Mouse (Mus musculus): ENCODE measurements around the gene Fam135a. TPM values are rescaled to one million over a fixed set of nuclear protein-coding genes. Genes with fewer than 3 reads are reported as not detected.
A peak's percentile ranks its signal among the peaks of the same experiment; 100 is the strongest.
"Not testable (repeated sequence)": the region's sequence is repeated elsewhere in the genome, so short reads cannot be mapped to it uniquely, and the experiment has no call there.

The Fam135a gene
- polyA plus RNA-seq, 1 experiment from 2014 or later, result 25.2 TPM

- H3K9me3 ChIP-seq (replicated peaks; ENCODE audit: control insufficient read depth, low read length), result no peaks in the 10 kb centered on the region
- H3K36me3 ChIP-seq (ENCODE audit: control insufficient read depth, insufficient read depth, low read length), result peaks cover 12% of the 10 kb centered on the region
- no peak overlapping the region for H3K27ac ChIP-seq (ENCODE audit: low read depth, low read length)
- no peak overlapping the region for H3K4me3 ChIP-seq (ENCODE audit: low read depth, low read length)
- H3K27me3 ChIP-seq (ENCODE audit: control insufficient read depth, insufficient read depth, low read length), result no peaks in the 10 kb centered on the region
- 92% methylated on average over 7 of the region's 7 CpGs for WGBS (ENCODE audit: insufficient replicate concordance)
- ATAC-seq (replicated peaks; ENCODE audit: insufficient number of reproducible peaks, low FRiP score, low TSS enrichment), result no peak
- H3K9ac ChIP-seq (ENCODE audit: low read depth, low read length), result no peak overlapping the region
- H3K4me1 ChIP-seq (ENCODE audit: control insufficient read depth, insufficient read depth, low read length), result no peaks in the 10 kb centered on the region
- no peak overlapping the region for H3K4me2 ChIP-seq
These were observed 101.3 kb downstream of the Fam135a start for GRCm38 (mm10) chr1:23998866-23999265.

GRCm38 (mm10) chr1:23998120-23998810 lies 101.9 kb downstream of the Fam135a start:
- Histone ChIP-seq H3K9me3 (replicated peaks; ENCODE audit: control insufficient read depth, low read length) (no peaks in the 10 kb centered on the region), H3K36me3 (ENCODE audit: control insufficient read depth, insufficient read depth, low read length) (peaks cover 12% of the 10 kb centered on the region), H3K4me2 (no peak overlapping the region), H3K4me3 (ENCODE audit: low read depth, low read length) (no peak overlapping the region), H3K4me1 (ENCODE audit: control insufficient read depth, insufficient read depth, low read length) (no peaks in the 10 kb centered on the region), H3K27me3 (ENCODE audit: control insufficient read depth, insufficient read depth, low read length) (no peaks in the 10 kb centered on the region), H3K27ac (ENCODE audit: low read depth, low read length) (no peak overlapping the region), H3K9ac (ENCODE audit: low read depth, low read length) (no peak overlapping the region)
- ATAC-seq (replicated peaks; ENCODE audit: insufficient number of reproducible peaks, low FRiP score, low TSS enrichment), result no peak
- 88% methylated on average over 7 of the region's 7 CpGs for WGBS (ENCODE audit: insufficient replicate concordance)

- H3K27me3 ChIP-seq (ENCODE audit: control insufficient read depth, insufficient read depth, low read length), result no peaks in the 10 kb centered on the region
- WGBS (ENCODE audit: insufficient replicate concordance), result 86% methylated on average over 3 of the region's 3 CpGs
- no peaks in the 10 kb centered on the region for H3K4me1 ChIP-seq (ENCODE audit: control insufficient read depth, insufficient read depth, low read length)
- H3K4me2 ChIP-seq, result no peak overlapping the region
- no peak overlapping the region for H3K27ac ChIP-seq (ENCODE audit: low read depth, low read length)
- no peak for ATAC-seq (replicated peaks; ENCODE audit: insufficient number of reproducible peaks, low FRiP score, low TSS enrichment)
- H3K9ac ChIP-seq (ENCODE audit: low read depth, low read length), result no peak overlapping the region
- no peak overlapping the region for H3K4me3 ChIP-seq (ENCODE audit: low read depth, low read length)
- peaks cover 12% of the 10 kb centered on the region for H3K36me3 ChIP-seq (ENCODE audit: control insufficient read depth, insufficient read depth, low read length)
- H3K9me3 ChIP-seq (replicated peaks; ENCODE audit: control insufficient read depth, low read length), result no peaks in the 10 kb centered on the region
These were observed 102.6 kb downstream of the Fam135a start for GRCm38 (mm10) chr1:23997493-23997892.

GRCm38 (mm10) chr1:23995420-23995819 lies 104.7 kb downstream of the Fam135a start:
- H3K27me3 ChIP-seq (ENCODE audit: control insufficient read depth, insufficient read depth, low read length), result no peaks in the 10 kb centered on the region
- H3K9me3 ChIP-seq (replicated peaks; ENCODE audit: control insufficient read depth, low read length), result no peaks in the 10 kb centered on the region
- H3K4me1 ChIP-seq (ENCODE audit: control insufficient read depth, insufficient read depth, low read length), result no peaks in the 10 kb centered on the region
- H3K9ac ChIP-seq (ENCODE audit: low read depth, low read length), result no peak overlapping the region
- no peak for ATAC-seq (replicated peaks; ENCODE audit: insufficient number of reproducible peaks, low FRiP score, low TSS enrichment)
- WGBS (ENCODE audit: insufficient replicate concordance), result 90% methylated on average over 4 of the region's 4 CpGs
- peaks cover 7% of the 10 kb centered on the region for H3K36me3 ChIP-seq (ENCODE audit: control insufficient read depth, insufficient read depth, low read length)
- no peak overlapping the region for H3K4me3 ChIP-seq (ENCODE audit: low read depth, low read length)
- H3K4me2 ChIP-seq, result no peak overlapping the region
- no peak overlapping the region for H3K27ac ChIP-seq (ENCODE audit: low read depth, low read length)

GRCm38 (mm10) chr1:23983118-23983517 lies 117.0 kb downstream of the Fam135a start:
- WGBS (ENCODE audit: insufficient replicate concordance), result 78% methylated on average over 3 of the region's 3 CpGs
- no peaks in the 10 kb centered on the region for H3K9me3 ChIP-seq (replicated peaks; ENCODE audit: control insufficient read depth, low read length)
- H3K36me3 ChIP-seq (ENCODE audit: control insufficient read depth, insufficient read depth, low read length), result no peaks in the 10 kb centered on the region
- H3K4me3 ChIP-seq (ENCODE audit: low read depth, low read length), result no peak overlapping the region
- ATAC-seq (replicated peaks; ENCODE audit: insufficient number of reproducible peaks, low FRiP score, low TSS enrichment), result no peak
- no peaks in the 10 kb centered on the region for H3K4me1 ChIP-seq (ENCODE audit: control insufficient read depth, insufficient read depth, low read length)
- H3K27ac ChIP-seq (ENCODE audit: low read depth, low read length), result no peak overlapping the region
- no peaks in the 10 kb centered on the region for H3K27me3 ChIP-seq (ENCODE audit: control insufficient read depth, insufficient read depth, low read length)
- no peak overlapping the region for H3K4me2 ChIP-seq
- no peak overlapping the region for H3K9ac ChIP-seq (ENCODE audit: low read depth, low read length)

GRCm38 (mm10) chr1:23978281-23978680 lies 121.9 kb downstream of the Fam135a start:
- Histone ChIP-seq H3K36me3 (ENCODE audit: control insufficient read depth, insufficient read depth, low read length) (no peaks in the 10 kb centered on the region), H3K4me3 (ENCODE audit: low read depth, low read length) (no peak overlapping the region), H3K4me1 (ENCODE audit: control insufficient read depth, insufficient read depth, low read length) (no peaks in the 10 kb centered on the region), H3K4me2 (no peak overlapping the region), H3K9me3 (replicated peaks; ENCODE audit: control insufficient read depth, low read length) (no peaks in the 10 kb centered on the region), H3K9ac (ENCODE audit: low read depth, low read length) (no peak overlapping the region), H3K27me3 (ENCODE audit: control insufficient read depth, insufficient read depth, low read length) (no peaks in the 10 kb centered on the region), H3K27ac (ENCODE audit: low read depth, low read length) (no peak overlapping the region)
- no peak for ATAC-seq (replicated peaks; ENCODE audit: insufficient number of reproducible peaks, low FRiP score, low TSS enrichment)
- WGBS (ENCODE audit: insufficient replicate concordance), result 75% methylated on average over 6 of the region's 6 CpGs

- WGBS (ENCODE audit: insufficient replicate concordance), result 77% methylated on average over 3 of the region's 4 CpGs
These were observed 129.0 kb downstream of the Fam135a start for GRCm38 (mm10) chr1:23971159-23971558.

GRCm38 (mm10) chr1:23968027-23968725 lies 132.0 kb downstream of the Fam135a start:
- H3K4me3 ChIP-seq (ENCODE audit: low read depth, low read length), result no peak overlapping the region
- 80% methylated on average over 9 of the region's 9 CpGs for WGBS (ENCODE audit: insufficient replicate concordance)
- no peaks in the 10 kb centered on the region for H3K4me1 ChIP-seq (ENCODE audit: control insufficient read depth, insufficient read depth, low read length)
- ATAC-seq (replicated peaks; ENCODE audit: insufficient number of reproducible peaks, low FRiP score, low TSS enrichment), result 0 out of 2 replicates have a peak, but pooled peaks have one; percentile 7
- no peak overlapping the region for H3K4me2 ChIP-seq
- H3K27me3 ChIP-seq (ENCODE audit: control insufficient read depth, insufficient read depth, low read length), result no peaks in the 10 kb centered on the region
- peaks cover 3% of the 10 kb centered on the region; the same call in 1 of the 2 replicates for H3K9me3 ChIP-seq (replicated peaks; ENCODE audit: control insufficient read depth, low read length)
- H3K9ac ChIP-seq (ENCODE audit: low read depth, low read length), result no peak overlapping the region
- H3K36me3 ChIP-seq (ENCODE audit: control insufficient read depth, insufficient read depth, low read length), result no peaks in the 10 kb centered on the region
- no peak overlapping the region for H3K27ac ChIP-seq (ENCODE audit: low read depth, low read length)

More at GRCm38 (mm10) chr1:23971159-23971558, 129.0 kb downstream of the Fam135a start:
- H3K27me3 ChIP-seq (ENCODE audit: control insufficient read depth, insufficient read depth, low read length); H3K4me1 ChIP-seq (ENCODE audit: control insufficient read depth, insufficient read depth, low read length); H3K4me3 ChIP-seq (ENCODE audit: low read depth, low read length); H3K36me3 ChIP-seq (ENCODE audit: control insufficient read depth, insufficient read depth, low read length); H3K9me3 ChIP-seq (replicated peaks; ENCODE audit: control insufficient read depth, low read length); H3K4me2 ChIP-seq; H3K27ac ChIP-seq (ENCODE audit: low read depth, low read length); H3K9ac ChIP-seq (ENCODE audit: low read depth, low read length); ATAC-seq (replicated peaks; ENCODE audit: insufficient number of reproducible peaks, low FRiP score, low TSS enrichment): not testable (repeated sequence)

Data from heart, embryonic 11.5 days (tissue).